10 mouse cellular contexts compared by ENCODE assay signal in the genomic region with DNA sequence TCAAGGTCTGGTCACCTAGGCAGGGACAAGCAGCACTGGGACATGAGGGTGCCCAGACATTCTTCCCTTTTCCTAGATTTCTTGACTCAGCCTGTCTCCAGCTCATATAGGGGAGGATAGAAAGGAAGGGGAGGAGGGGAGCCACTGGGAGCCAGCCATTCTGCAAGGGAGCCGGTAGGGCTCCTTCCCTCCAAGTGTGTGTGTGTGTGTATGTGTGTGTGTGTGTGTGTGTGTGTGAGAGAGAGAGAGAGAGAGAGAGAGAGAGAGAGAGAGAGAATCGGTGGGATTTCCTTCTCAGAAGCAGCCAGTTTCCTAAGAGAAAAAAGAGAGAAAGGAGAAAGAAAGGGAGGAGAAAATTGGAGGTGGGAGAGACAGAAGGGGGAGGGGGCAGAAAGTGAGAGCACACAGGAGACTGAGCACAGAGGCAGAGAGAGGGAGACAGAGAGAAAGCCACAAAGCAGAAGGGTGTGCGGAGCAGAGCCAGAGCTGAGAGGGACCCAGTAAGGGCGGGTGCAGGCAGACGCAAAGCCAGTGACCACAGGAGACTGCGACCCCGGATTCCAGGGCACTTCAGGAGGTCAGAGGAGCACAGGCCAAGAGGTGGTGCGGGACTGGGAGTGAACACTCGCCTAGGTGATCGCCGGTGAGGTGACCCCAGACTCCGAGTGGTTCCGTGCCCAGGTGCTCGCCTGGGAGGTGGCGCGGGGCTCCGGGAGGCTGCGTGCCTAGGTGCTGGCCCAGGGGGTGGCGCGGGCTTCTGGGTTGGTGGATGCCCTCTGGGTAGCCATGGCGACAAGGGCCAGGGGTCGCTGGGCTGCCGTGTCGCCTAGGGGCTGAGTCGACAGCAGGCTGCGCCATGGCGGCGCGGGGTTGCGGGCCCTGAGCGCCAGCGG. TPM values are rescaled to one million over a fixed set of nuclear protein-coding genes. Genes with fewer than 3 reads are reported as not detected.
DNase-seq lines count a peak whose midpoint lies in the region; ATAC-seq and TF ChIP-seq lines count a peak whose summit lies in the region.
"Had no signal": no experiment of that assay in that cellular context is flagged by ENCODE, and none has a peak within 500 bp of the region (broad histone marks: within the 10 kb centered on the region; RNA-seq: fewer than 3 reads in every experiment).

A gene (plus strand): TSS at position 438 of the 893 bp plus-strand sequence.

- TF ChIP-seq CTCF in lung, postnatal 0 days (IDR thresholded peaks at IDR 0.05): no peak
- no peak for TF ChIP-seq CTCF in thymus, adult 2 months (IDR thresholded peaks at IDR 0.05; ENCODE audit: borderline replicate concordance, control insufficient read depth, extremely low read depth, insufficient read depth, low read length, poor library complexity)

- TF ChIP-seq EP300 in lung, postnatal 0 days (IDR thresholded peaks at IDR 0.05): no peak

- H3K27ac ChIP-seq in lung, embryonic 15.5 days: no peak within 1 kb of the TSS
- no peak within 1 kb of the TSS for H3K27ac ChIP-seq in lung, postnatal 0 days (ENCODE audit: low read length)
- no peak within 1 kb of the TSS for H3K27ac ChIP-seq in thymus, adult 2 months (ENCODE audit: control insufficient read depth, insufficient read depth, low read length)

- ATAC-seq in lung, embryonic 15.5 days (ENCODE audit: borderline replicate concordance, extremely low read depth, low FRiP score, low TSS enrichment): peak; percentile 19; the same call in 1 of the 2 replicates
- ATAC-seq in lung, postnatal 0 days: no peak
- peak; percentile 67 for ATAC-seq in frontal cortex, adult (ENCODE audit: low TSS enrichment)
- ATAC-seq: Patski had no signal

- DNase-seq in lung, postnatal 0 days (ENCODE audit: low spot score): no peak
- peak; percentile 57 to 79 for DNase-seq in left cerebral cortex, postnatal 25 days (ENCODE audit: low spot score in 2 of 2)
- peak; percentile 50 for DNase-seq in right cerebral cortex, postnatal 14 days
- DNase-seq in lung, postnatal 10 days: no peak
- no peak for DNase-seq in thymus, adult 2 months
- DNase-seq in adrenal gland, postnatal 36 days: no peak

- H3K4me2 ChIP-seq in lung, embryonic 15.5 days: no peak within 1 kb of the TSS
- no peak within 1 kb of the TSS for H3K4me2 ChIP-seq in lung, postnatal 0 days (replicated peaks; ENCODE audit: low read depth, low read length)
- H3K4me2 ChIP-seq: lung, embryonic 14.5 days had no signal

- 3% methylated on average over 32 of the region's 32 CpGs for WGBS in lung, embryonic 15.5 days
- 4% methylated on average over 28 of the region's 32 CpGs for WGBS in lung, postnatal 0 days
- 14% methylated on average over 32 of the region's 32 CpGs for WGBS in thymus, adult 2 months

- no peaks in the 10 kb centered on the region for H3K36me3 ChIP-seq in lung, embryonic 15.5 days
- H3K36me3 ChIP-seq in lung, postnatal 0 days (ENCODE audit: insufficient read depth, low read length): no peaks in the 10 kb centered on the region
- no peaks in the 10 kb centered on the region for H3K36me3 ChIP-seq in thymus, adult 2 months (ENCODE audit: control insufficient read depth, insufficient read depth, low read length)

- no peaks in the 10 kb centered on the region for H3K9me3 ChIP-seq in lung, embryonic 15.5 days
- H3K9me3 ChIP-seq in lung, postnatal 0 days (ENCODE audit: low read length): no peaks in the 10 kb centered on the region

- no peak within 1 kb of the TSS for H3K4me3 ChIP-seq in lung, embryonic 15.5 days
- H3K4me3 ChIP-seq in lung, postnatal 0 days (ENCODE audit: low read depth, low read length): no peak within 1 kb of the TSS
- H3K4me3 ChIP-seq in thymus, adult 2 months (ENCODE audit: control insufficient read depth, insufficient read depth, low read length): no peak within 1 kb of the TSS

- no peak within 1 kb of the TSS for H3K9ac ChIP-seq in lung, embryonic 15.5 days
- H3K9ac ChIP-seq in lung, postnatal 0 days (replicated peaks; ENCODE audit: low read depth): no peak within 1 kb of the TSS
- H3K9ac ChIP-seq: lung, embryonic 14.5 days had no signal

- H3K27me3 ChIP-seq in lung, embryonic 15.5 days: peaks cover 42% of the 10 kb centered on the region
- peaks cover 13% of the 10 kb centered on the region; the same call in 1 of the 2 replicates for H3K27me3 ChIP-seq in lung, postnatal 0 days (replicated peaks; ENCODE audit: insufficient read depth, low read length)
- H3K27me3 ChIP-seq in thymus, adult 2 months (ENCODE audit: control insufficient read depth, insufficient read depth, low read length): no peaks in the 10 kb centered on the region

- no peaks in the 10 kb centered on the region for H3K4me1 ChIP-seq in lung, embryonic 15.5 days
- no peaks in the 10 kb centered on the region for H3K4me1 ChIP-seq in lung, postnatal 0 days (ENCODE audit: insufficient read depth, low read depth, low read length)
- no peaks in the 10 kb centered on the region for H3K4me1 ChIP-seq in thymus, adult 2 months (replicated peaks; ENCODE audit: control insufficient read depth, insufficient read depth, low read length)

- TF ChIP-seq POLR2A in thymus, adult 2 months (IDR thresholded peaks at IDR 0.05; ENCODE audit: control insufficient read depth, extremely low read depth, insufficient read depth, low read length, poor library complexity): no peak

- intact Hi-C loops in left cerebral cortex, postnatal 25 days (cut with DNase I): loop anchor here (2.0 kb wide), 2 partner anchors 67 to 243 kb away; no protein-coding TSS in a partner anchor

RNA-seq across cellular contexts. Expression of the gene that starts here (rescaled TPM):
- not detected in 2 replicates for polyA plus RNA-seq in lung, embryonic 15.5 days (2015; fragmentation: Nextera tagmentation; extraction: Ambion mirVana)
- not detected in 2 replicates for polyA plus RNA-seq in lung, postnatal 0 days (2015; fragmentation: Nextera tagmentation; extraction: Ambion mirVana)
- 100 to 1,000 TPM; 122 to 132 TPM for total RNA-seq in left cerebral cortex, postnatal 25 days (2021)
- polyA plus RNA-seq in thymus, adult 2 months (2012; rRNA removed): 0.01 TPM in 1 of 2 replicates, not detected in the other
- total RNA-seq in adrenal gland, postnatal 36 days (2021): not detected
- polyA plus RNA-seq: lung, embryonic 14.5 days; Patski had no signal

Comparison
In these comparisons a context has a peak if more than half of its experiments do, and no peak if none do; other contexts are left out.
1. RNA of the gene that starts here (total RNA-seq): 122 to 132 TPM in left cerebral cortex, postnatal 25 days; not detected in adrenal gland, postnatal 36 days; every median in the first group is over 100 times any median in the second.
2. Peak in ATAC-seq in lung, embryonic 15.5 days; RNA of the gene not detected or under 1 TPM.
3. DNase-seq: peak in left cerebral cortex, postnatal 25 days (2 of 2) and right cerebral cortex, postnatal 14 days (single experiment); none in lung, postnatal 0 days (single experiment), lung, postnatal 10 days (single experiment), thymus, adult 2 months (single experiment) and adrenal gland, postnatal 36 days (0 of 2).